Mouse (Mus musculus) left cerebral cortex, adult 2 months (tissue): Measurements from ENCODE around the gene Lztr1. TPM values are rescaled to one million over a fixed set of nuclear protein-coding genes. Genes with fewer than 3 reads are reported as not detected.

Experiments
- DNase-seq, 2 experiments: peaks; one replicate each; pipeline ENCODE4 v3.0.0; 2021 to 2022; ENCODE audit warnings: low spot score in 2 of 2, mixed read lengths in 1 of 2; ENCODE audit errors: extremely low spot score in 1 of 2
- H3K27ac ChIP-seq: fragments of 200-600 bp; 2 replicates; pipeline ENCODE4 v1.8.1; 2022
- H3K4me3 ChIP-seq: fragments of 200-600 bp; 2 replicates; pipeline ENCODE4 v1.8.1; 2022
- CTCF ChIP-seq: fragments of 200-600 bp; IDR thresholded peaks from 2 replicates; pipeline ENCODE4 v1.8.1; 2022; ENCODE audit warnings: antibody characterized with exemption, mild to moderate bottlenecking, moderate library complexity
- intact Hi-C: fragments of 180-260 bp; cut with DNase I; formaldehyde crosslinking; loops from one replicate; pipeline ENCODE4 v1.15.1; 2025
- long read RNA-seq, 2 experiments: library from polyadenylated mRNA; stranded (forward); transcript quantifications; one replicate each; pipeline ENCODE4 v2.0.0; 2021; ENCODE audit warnings: borderline mapping rate in 2 of 2
- total RNA-seq, 2 experiments: library from RNA; stranded (reverse); gene quantifications; 2 replicates each; pipeline ENCODE4 v1.2.3; 2021

Lztr1 gene
- total RNA-seq, result 100 to 1,000 TPM; 182 to 193 TPM
- long read RNA-seq, experiment 1, transcript Lztr1-201 (21 exons, 3,394 nt), result major isoform, 188 of 299 reads
- long read RNA-seq, experiment 1, partial matches to known transcripts, result 40 of 299 reads
- long read RNA-seq, experiment 1, other reads (novel, unspliced or antisense), result 70 of 299 reads
- long read RNA-seq, experiment 2, transcript Lztr1-201 (21 exons, 3,394 nt), result major isoform, 132 of 215 reads
- long read RNA-seq, experiment 2, partial matches to known transcripts, result 24 of 215 reads
- long read RNA-seq, experiment 2, other reads (novel, unspliced or antisense), result 58 of 215 reads

DNA sequence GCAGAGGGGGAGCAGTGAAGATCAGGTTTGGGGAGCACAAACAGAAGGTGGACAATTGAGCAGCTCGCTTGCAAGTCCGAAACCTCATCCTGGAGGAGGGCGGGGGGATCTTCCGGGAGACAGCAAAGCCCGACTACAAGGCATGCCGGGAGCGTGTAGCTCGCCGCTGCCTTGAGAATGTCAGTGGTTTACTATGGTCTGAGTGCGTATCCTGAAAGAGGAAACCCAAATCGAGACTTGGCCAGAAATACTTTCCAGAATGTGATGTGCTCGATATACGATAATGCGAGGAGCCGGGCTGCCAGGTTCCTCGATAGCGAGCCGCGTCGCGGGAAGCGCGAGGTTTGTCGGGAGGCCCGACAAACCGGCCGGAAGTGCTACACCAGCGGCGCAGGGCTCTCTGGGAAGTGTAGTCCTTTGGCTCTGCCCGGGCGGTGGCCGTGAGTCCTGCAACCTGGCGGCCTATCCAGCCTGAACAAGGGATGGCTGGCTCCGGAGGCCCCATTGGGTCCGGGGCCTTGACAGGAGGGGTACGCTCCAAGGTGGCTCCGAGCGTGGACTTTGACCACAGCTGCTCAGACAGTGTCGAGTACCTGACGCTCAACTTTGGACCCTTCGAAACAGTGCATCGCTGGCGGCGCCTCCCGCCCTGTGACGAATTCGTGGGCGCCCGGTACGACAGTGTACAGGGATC is at the start of gene Lztr1:
TSS of gene Lztr1 (plus strand) at position 143 of the 694 bp plus-strand sequence.
- no peak; the same call in none of the 2 replicates for TF ChIP-seq CTCF
- peak; percentile 88 for DNase-seq
- peak within 1 kb of the TSS; percentile 98 for H3K27ac ChIP-seq
- intact Hi-C loops, result loop anchor here (5.0 kb wide), 1 partner anchor 36 kb away; no protein-coding TSS in a partner anchor
- H3K4me3 ChIP-seq, result peak within 1 kb of the TSS; percentile 60

DNA sequence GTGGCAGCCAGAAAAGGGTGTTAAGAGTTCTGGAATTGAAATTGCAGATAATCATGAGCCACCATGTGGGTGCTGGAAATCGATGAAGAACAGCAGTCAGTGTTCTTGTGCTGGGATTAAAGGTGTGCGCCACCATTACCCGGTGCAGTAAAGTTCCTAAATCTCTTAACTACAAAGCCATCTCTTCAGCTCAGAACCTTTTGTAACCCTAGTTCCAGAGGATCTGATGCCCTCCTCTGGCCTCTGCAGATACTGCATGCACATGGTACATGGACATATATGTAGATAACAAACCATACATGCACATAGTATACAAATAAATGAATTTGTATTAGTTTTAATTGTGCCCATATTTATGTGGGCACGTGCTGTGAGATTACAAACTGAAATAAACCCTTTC is 48.2 kb upstream of the Lztr1 start:
- no peak overlapping the region for H3K4me3 ChIP-seq
- DNase-seq, result no peak
- peak; percentile 48 for TF ChIP-seq CTCF
- H3K27ac ChIP-seq, result no peak overlapping the region
- intact Hi-C loops, result no loop called here

- no peak overlapping the region for H3K27ac ChIP-seq
- intact Hi-C loops, result no loop called here
- no peak for DNase-seq
- no peak overlapping the region for H3K4me3 ChIP-seq
- no peak for TF ChIP-seq CTCF
Observed at GRCm38 (mm10) chr16:17461596-17461995, 46.9 kb upstream of the Lztr1 start.

DNA sequence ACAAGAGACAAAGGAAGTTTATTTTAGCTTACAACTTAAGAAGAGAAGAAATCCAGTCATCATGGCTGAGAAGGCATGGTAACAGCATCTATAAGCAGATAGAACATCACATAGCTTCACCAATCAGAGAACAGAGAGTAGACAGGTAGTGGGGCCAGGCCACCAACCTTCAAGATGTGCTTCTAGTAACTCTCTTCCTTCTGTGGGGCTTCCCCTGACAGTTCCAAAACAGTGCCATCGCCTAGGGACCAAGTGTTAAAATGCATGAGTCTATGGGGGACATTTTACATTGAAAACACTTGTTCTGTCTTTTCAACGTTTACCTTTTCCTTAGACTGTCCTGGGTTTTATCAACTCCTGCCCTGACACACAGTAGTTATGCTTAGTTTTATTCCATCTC is 45.3 kb upstream of the Lztr1 start:
- Histone ChIP-seq H3K27ac (no peak overlapping the region), H3K4me3 (no peak overlapping the region)
- DNase-seq, result no peak
- no peak for TF ChIP-seq CTCF
- intact Hi-C loops, result no loop called here

GRCm38 (mm10) chr16:17466875-17467663 is 41.4 kb upstream of the Lztr1 start:
- Histone ChIP-seq H3K27ac (no peak overlapping the region), H3K4me3 (no peak overlapping the region)
- TF ChIP-seq CTCF, result no peak
- intact Hi-C loops, result no loop called here
- no peak for DNase-seq

DNA sequence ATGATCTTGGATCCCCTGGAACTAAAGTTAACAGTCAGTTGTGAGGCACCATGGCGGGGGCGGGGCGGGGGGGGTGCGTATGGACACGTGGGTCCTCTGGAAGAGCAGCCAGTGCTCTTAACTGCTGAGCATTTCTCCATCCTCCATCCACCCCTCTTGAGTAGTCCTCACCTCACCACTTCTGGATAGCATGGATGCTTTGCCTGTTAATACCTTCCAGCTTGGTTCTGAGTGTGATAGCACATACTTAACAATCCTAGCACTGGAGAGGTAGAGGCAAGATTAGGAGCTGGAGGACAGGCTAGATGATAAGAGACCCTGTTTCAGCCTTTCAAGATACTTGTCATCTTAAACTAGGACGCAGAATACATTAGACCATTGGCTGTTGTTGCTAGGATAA is 36.0 kb upstream of the Lztr1 start:
- TF ChIP-seq CTCF, result no peak
- no peak for DNase-seq
- intact Hi-C loops, result loop anchor here (5.0 kb wide), 2 partner anchors 35 to 60 kb away; partner anchors contain the start of genes Lztr1 and Thap7
- no peak overlapping the region for H3K27ac ChIP-seq
- no peak overlapping the region for H3K4me3 ChIP-seq

GRCm38 (mm10) chr16:17474091-17474490 is 34.4 kb upstream of the Lztr1 start:
- TF ChIP-seq CTCF, result peak; percentile 89
- intact Hi-C loops, result loop anchor here (5.0 kb wide), 2 partner anchors 33 to 58 kb away; partner anchors contain the start of genes Lztr1 and Thap7
- Histone ChIP-seq H3K27ac (no peak overlapping the region), H3K4me3 (no peak overlapping the region)
- DNase-seq, result peak in 1 of 2 experiments; percentile 43

DNA sequence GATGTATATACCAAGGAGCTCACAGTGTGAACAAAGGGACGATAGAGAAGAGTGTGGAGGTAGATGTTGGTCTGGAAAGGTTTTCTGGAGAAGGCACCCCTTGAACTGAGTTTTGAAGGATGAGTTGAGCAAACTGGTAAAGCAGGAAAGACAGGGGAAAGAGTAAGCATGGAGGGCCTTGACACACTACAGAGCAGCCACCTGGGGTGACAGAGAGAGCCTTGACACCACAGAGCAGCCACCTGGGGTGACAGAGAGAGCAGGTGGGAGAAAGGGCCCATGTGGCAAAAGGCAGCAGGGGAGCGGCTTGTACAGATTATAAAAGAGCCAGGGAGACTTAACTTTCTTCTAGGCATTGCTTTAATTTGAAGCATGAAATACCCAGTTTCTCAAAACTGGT is 33.7 kb upstream of the Lztr1 start:
- TF ChIP-seq CTCF, result no peak
- no peak overlapping the region for H3K27ac ChIP-seq
- intact Hi-C loops, result loop anchor here (5.0 kb wide), 2 partner anchors 33 to 58 kb away; partner anchors contain the start of genes Lztr1 and Thap7
- no peak for DNase-seq
- no peak overlapping the region for H3K4me3 ChIP-seq

DNA sequence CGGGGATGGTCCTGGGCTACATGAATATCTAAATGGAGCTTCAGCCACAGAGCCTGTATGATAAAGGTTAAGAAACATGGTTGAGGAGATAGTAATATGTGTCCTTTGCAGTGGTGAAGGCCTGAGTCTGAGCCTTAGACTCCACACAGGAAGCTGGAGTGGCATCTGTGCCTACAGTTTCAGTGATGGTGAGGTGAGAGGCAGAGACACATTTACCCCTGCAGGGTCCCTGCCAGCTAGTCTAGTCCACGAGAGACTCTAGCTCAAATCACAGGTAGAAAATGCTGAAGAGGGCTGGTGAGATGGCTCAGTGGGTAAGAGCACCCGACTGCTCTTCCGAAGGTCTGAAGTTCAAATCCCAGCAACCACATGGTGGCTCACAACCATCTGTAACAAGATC is 33.2 kb upstream of the Lztr1 start:
- no peak for TF ChIP-seq CTCF
- no peak for DNase-seq
- intact Hi-C loops, result no loop called here
- Histone ChIP-seq H3K4me3 (no peak overlapping the region), H3K27ac (no peak overlapping the region)

GRCm38 (mm10) chr16:17478331-17478943 is 30.1 kb upstream of the Lztr1 start:
- Histone ChIP-seq H3K27ac (peak overlapping the region; percentile 0; the same call in 1 of the 2 replicates), H3K4me3 (no peak overlapping the region)
- intact Hi-C loops, result no loop called here
- DNase-seq, result no peak
- TF ChIP-seq CTCF, result no peak

GRCm38 (mm10) chr16:17481465-17481864 is 27.0 kb upstream of the Lztr1 start:
- DNase-seq, result no peak
- Histone ChIP-seq H3K4me3 (no peak overlapping the region), H3K27ac (no peak overlapping the region)
- intact Hi-C loops, result no loop called here
- no peak for TF ChIP-seq CTCF
